Mouse (Mus musculus) megakaryocyte, embryonic 14.5 days (primary cell): ENCODE measurements around the gene Arl6ip6.

Experiments
- FLI1 ChIP-seq: IDR thresholded peaks from 2 replicates; pipeline ENCODE4 v1.6.1; 2012; ENCODE audit warnings: low read length, inconsistent platforms, mixed read lengths
- GATA1 ChIP-seq: IDR thresholded peaks from 3 replicates; pipeline ENCODE4 v1.6.1; 2012; ENCODE audit warnings: mixed read lengths, low read length, inconsistent platforms, borderline replicate concordance

DNA sequence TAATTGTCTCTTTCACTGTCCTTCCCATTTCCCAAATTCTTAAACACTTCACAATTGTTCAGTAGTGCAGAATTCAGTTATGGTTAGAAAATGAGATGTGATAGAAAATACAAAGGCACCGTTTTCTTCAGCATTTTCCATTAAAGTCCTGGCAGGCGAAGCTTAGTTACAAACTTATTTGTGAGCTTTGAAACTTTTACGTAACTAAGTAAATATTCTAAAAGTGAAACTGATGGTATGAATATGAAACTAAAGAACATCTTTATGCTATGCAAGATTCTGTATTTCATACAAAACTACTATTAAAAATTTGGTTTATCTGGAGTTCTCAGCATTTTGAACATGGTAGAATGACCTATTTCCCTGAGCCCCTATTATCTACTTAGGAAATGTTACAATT, 12.6 kb upstream of the Arl6ip6 start:
- TF ChIP-seq GATA1 = no peak
- no peak for TF ChIP-seq FLI1
